Mouse (Mus musculus) spleen, postnatal 14 days (tissue): ENCODE results near the gene Rbm12.

Source experiments
- DNase-seq, 2 experiments: peaks; one replicate each; pipeline ENCODE4 v3.0.0; 2021 to 2022; ENCODE audit warnings: low spot score in 2 of 2

Gene Rbm12

DNA sequence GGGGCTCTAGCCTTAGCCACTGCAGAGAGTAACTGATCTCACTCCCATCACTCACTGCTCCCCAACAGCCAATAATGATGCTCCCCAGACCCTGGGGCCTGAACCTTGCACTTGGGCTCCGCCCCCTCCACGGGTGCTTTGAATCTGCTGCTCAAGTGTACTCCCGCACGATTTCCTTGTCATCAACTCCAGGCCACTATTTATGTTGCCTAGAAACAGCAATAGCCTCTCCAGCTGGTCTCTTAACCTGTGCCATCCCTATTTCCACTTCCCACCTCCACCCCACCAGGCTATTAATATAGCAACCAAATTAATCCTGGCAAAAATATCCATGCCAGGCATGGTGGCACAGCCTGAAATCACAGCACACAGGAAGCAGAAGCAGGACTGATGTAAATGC lies 32.1 kb downstream of the Rbm12 start:
- no peak for DNase-seq

GRCm38 (mm10) chr2:156079183-156079560 lies 32.6 kb downstream of the Rbm12 start:
- no peak for DNase-seq

DNA sequence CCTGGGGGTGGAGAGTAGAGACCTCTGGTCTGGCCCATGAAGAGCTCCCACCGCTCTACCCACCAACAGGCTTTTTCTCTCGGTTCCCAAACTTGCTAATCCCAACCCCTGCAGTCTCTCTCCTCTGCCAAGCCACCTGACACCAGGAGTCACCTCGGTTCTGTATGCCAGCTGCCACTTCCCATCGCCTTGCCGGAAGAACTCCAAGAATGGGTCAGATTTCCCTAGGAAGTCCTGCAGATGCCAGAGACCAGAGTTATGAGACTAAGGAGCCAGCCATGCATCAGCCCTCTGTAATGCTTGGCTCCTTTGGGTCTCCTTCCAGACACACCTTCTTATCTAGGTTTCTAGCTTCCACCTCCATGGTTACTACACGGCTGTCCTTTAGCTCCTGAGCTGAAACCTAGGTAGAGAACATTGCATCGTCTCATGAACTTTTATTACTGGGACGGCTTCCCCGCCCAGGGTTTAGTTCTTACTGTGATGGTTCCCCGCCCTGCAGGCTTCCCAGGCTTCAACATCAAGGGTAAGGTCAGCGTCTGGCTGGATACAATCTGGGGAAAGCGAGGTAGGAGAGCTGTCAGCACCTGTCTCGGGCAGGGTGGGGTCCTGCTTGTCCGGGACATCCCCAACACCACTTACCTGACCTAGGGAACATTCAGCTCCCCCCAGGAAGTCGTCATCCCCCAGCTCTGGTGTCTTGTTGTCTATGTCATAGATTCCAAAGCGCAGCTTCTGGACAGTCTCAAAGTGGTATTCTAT lies 33.2 kb downstream of the Rbm12 start:
- no peak for DNase-seq

DNA sequence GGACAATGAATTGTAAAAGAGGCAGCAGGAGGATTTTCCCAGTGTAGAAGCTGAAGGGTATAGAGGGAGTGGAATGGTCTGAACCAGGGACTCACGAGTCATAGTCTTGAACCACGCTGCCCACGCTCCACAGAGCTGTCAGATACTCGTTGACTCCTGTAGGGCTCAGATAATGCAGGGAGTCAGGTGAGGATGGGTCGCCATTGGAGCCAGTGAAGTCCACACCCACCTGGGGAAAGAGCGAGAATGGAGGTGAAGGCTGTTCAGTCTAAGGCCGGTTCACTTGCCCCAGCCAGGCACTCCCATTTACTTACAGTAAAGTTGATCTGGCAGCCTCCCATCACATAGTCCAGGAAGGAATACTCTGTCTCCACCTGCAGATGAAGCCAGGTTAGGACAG lies 34.3 kb downstream of the Rbm12 start:
- DNase-seq = no peak

GRCm38 (mm10) chr2:156073725-156074124 lies 38.1 kb downstream of the Rbm12 start:
- no peak for DNase-seq

DNA sequence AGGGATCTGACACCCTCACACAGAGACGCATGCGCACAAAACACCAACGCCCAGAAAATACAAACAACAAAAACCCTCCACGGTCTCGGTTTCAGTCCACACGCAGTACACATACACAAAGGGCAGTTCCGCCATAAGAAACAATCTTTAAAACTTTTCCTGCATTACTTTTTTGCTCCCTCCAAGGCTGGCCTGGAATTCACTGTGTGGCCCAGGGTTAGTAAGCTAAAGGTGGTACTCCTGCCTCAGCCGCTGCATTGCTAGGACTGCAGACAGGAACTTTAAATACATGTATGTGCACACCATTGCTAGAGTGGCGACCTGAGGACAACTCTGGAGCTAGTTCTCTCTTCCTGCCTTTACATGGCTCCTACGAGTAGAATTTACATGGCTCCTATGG lies 40.5 kb downstream of the Rbm12 start:
- DNase-seq = no peak

DNA sequence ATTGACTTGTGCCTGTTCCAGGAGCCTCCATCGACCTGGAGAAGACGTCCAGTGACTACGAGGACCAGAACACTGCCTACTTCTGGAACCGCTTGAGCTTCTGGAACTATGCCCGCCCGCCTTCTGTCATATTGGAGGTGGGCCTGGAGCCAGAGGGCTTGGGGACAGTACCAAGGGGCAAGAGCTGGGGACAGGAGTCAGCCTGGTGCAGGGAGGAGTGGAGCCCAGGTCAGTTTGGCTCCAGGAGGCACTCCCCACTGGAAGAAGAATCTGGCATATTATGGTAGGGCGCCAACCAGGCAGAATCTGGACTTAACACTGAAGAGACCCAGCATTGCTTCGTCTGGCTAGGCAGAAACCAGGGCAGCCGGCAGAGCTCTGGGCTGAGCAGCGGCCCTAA lies 43.9 kb downstream of the Rbm12 start:
- DNase-seq = no peak

DNA sequence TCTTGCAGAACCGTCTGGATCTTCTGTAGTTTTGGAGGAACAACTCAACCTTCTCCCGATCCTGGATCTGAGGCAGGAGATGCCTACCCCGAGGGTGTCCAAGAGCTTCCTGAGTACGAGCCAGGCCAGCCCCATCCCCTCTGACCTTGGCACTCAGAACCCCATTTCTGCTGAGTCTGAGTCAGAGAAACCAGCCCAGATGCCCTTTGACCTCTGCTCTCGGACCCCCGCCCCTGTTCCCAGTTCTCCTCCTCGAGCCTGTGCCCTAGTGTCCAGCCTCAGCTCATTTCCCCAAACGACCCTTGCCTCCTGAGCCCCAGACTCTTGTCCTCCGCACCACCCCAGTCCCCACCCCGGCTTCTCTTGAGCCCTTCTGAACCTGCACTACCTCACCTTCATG lies 45.7 kb downstream of the Rbm12 start:
- DNase-seq = no peak

GRCm38 (mm10) chr2:156065099-156066041 lies 46.4 kb downstream of the Rbm12 start, which contains the start of gene Spag4:
TSS of gene Spag4 (plus strand) at chr2:156065175.
- peak; percentile 52 to 61 for DNase-seq

GRCm38 (mm10) chr2:156052816-156053215 lies 59.0 kb downstream of the Rbm12 start, which contains the start of gene Fer1l4:
TSS of gene Fer1l4 (minus strand) at chr2:156052947.
- DNase-seq = no peak

DNA sequence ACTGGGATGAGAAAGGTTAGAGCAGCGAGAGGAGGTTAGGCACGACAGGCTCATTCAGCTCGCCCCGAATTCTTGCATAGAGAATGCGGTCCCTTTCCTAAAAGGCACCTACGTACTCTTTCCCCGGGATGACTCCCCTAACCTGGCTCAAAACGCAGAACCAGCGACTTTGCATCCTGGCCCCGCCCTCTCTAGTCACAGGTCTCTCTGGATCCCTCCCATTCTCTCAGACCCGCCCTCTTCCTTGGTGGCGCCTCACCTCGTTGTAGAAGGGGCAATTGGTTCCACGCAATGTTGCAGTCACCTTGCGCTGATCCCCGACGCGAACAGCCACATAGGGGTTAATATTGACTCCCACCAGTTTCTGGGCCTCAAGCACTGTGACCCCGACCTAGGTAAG lies 63.8 kb downstream of the Rbm12 start:
- DNase-seq = no peak

DNA sequence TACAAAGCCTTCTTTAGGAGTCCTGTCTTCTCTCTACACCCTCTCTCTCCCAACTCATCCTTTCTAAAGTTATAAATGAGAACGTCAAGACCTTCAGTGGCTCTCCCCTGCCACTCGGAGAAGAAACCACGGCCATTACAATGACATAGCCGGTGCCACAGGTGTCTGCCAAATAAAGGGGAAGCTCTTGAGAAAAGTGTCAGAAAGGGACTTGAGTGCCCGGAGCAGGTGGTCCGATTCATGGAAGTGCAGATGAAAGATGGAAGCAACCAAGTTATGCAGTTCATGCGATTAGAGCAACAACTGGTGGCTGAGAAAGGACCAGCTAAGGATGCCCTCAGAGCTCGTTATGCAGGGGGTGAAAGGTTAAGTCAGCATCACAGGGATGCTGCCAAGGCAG lies 68.9 kb downstream of the Rbm12 start:
- DNase-seq = no peak
